Mouse (Mus musculus) large intestine, adult 2 months (tissue): ENCODE results near the gene Slc39a8. TPM values are rescaled to one million over a fixed set of nuclear protein-coding genes. Genes with fewer than 3 reads are reported as not detected.

Experiments used
- DNase-seq: peaks from one replicate; pipeline ENCODE4 v3.0.0-alpha.2; 2012; ENCODE audit warnings: low read depth, low spot score
- WGBS: fragments of 180-500 bp; shearing (Covaris S2); methylation state at CpG from one replicate; pipeline ENCODE4 v1.1.7; 2018; 5-methylcytosine and 5-hydroxymethylcytosine counted together
- polyA plus RNA-seq: library from polyadenylated mRNA; depleted of rRNA; stranded (reverse); fragments of >200 nt; gene quantifications from 2 replicates; pipeline ENCODE4 v1.2.3, GENCODE M21; 2012

The Slc39a8 gene
- polyA plus RNA-seq, 1 experiment, result 4.8 TPM

DNA sequence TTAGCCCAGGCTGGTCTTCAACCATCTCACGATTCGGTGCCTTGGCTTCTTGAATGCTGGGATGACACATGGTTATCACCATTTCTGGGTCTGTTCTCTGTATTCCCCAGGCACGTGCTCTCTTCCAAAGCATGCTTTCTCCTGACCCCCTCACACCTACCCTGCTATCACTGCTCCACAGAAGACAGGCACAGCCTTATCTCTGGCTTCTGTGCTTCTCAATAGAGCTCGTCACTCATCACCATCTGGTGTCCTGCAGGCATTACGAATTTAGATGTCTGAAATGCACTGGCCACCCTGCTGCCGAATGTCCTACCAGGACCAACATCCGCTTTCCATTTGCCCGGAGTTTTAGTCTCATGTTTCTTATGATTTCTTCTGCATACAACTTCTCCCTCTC, 18.6 kb downstream of the Slc39a8 start:
- DNase-seq, result no peak
- 94% methylated on average over 8 of the region's 8 CpGs for WGBS

DNA sequence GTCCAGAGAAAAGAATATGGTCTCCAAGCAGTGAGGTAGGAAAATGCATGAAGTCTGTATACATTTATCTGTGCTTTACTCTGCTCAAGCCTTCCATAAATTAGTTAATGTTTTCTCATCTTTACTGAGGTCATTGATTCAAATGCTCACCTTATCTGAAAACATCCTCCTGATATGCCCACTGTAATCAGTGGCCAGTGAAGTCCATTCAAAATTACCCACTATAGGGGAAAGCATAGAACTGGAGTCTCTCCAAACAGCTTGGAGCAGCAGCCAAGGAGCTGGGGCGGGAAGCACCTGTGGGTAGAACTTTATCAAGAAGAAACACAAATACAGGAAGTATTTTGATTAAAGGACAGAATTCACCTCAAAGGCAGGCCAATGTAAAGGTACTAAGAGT, 19.8 kb downstream of the Slc39a8 start:
- 31% methylated on average over 1 of the region's 1 CpGs for WGBS
- no peak for DNase-seq

DNA sequence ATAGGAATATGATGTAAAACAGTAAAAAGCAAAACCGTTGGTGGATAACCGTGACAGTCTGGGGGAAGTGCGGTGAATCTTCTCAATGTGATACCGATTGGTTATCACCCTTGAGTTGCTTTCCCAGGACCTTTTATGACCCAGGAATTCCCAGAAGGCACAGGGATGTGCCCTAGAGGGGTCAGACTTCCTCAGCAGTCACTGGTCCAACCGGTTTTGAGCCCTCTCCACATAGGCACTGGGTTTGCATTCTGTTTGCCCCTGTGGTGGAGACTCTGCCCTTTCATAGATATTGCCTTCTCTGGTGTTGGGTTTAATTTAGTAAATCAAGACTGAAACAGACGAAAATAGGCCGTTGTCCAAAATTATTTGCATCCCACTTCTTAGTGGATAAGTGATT, 20.8 kb downstream of the Slc39a8 start:
- no peak for DNase-seq

DNA sequence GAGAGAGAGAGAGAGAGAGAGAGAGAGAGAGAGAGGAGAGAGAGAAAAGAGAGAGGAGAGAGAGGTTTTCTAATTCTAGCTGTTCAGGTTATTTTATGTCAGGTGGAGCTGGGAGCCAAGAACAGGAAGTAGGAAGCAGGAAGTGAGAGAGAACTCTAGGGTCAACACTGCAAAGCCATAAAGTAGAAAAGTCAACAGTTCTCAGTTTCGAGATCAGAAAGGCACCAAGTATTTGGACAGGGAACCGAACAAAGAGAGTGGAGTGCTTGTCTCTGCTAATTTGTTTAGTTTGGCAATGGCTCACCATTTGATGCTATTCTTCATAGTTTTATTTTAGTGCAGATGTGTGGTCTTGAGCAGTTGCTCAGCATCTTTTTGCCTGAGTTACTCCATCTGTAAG, 26.5 kb downstream of the Slc39a8 start:
- peak; percentile 67 for DNase-seq
- 5% methylated on average over 2 of the region's 2 CpGs for WGBS

More for the DNA sequence above, 20.8 kb downstream of the Slc39a8 start:
- 32% methylated on average over 7 of the region's 7 CpGs for WGBS

DNA sequence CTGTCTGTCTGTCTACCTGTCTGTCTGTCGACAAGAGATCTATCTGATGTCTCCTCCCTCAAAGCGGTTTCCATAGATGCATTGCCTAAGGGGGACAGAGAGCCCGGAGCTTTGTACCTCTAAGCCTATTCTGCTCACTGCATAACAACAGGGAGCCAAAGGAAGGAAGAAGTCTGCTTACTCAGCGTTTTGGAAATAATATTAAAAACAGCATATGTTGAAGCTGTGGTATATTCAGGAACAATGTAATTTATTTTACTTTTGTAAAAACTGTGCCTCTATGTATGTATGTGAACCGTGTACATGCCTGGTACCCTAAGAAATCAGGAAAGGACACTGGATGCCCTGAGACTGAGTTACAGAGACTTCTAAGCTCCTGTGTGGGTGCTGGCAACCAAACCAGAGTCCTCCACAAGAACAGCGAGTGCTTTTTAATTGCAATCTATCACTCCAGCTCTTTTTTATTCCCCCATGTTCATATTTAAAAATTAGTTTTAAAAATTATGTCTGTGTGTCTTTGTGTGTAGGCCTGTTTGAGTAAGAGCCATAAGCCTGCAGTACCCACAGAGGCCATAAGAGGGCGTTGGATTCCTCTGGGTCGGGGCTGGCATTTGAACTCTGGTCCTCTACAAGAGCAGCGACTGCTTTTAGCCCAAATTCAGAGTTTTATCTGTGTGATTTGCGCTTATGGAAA, 28.7 kb downstream of the Slc39a8 start:
- no peak for DNase-seq
- 89% methylated on average over 10 of the region's 10 CpGs for WGBS

DNA sequence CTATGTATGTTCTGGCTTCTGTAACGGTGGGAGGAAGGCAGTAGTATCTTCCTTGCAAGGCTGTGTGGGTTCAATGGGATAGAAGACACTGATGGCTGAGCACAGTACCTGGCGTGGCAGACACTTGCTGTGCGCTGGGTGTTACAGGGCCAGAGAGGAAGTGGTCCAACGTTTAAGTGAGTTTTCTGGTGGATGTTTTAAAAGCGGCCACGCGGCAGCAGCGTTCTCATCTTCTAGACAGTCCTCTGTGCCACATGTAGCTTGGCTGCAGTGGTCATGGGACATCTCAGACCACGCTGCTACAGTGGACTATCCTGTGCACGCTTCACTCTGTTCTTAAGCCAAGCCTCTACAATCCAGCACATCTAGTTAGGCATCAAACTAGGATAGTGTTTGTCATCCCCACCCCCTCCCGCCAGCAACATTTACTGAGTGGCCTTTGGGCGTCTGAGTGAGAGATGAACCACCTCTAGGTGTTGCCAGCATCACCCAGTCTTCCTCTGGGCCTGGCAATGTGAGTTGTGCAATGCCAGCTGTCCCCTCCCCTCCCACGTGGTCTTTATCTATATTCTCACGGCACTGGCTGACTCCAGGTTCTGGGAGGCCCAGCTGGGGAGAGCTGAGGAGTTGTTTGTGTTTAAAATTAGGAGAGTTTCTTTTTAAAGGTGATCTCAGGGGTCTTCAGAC, 29.4 kb downstream of the Slc39a8 start:
- 73% methylated on average over 14 of the region's 14 CpGs for WGBS
- no peak for DNase-seq

DNA sequence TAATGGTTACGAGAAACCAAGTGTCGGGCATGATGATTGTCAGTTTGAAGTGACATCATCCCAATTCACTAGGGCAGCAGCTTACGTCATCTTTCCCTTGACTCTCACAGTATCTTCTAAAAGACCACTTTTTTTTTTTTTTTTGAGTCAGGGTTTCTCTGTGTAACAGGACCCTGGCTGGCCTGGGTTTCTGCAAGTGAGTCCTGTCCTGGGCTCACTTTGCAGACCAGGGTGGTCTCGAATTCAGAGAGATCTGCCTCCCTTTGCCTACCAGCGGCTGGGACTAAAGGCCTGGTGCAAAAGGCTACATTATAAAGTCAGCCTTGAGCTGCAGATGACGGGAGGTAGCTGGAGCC, 29.9 kb downstream of the Slc39a8 start:
- WGBS, result 91% methylated on average over 6 of the region's 6 CpGs
- DNase-seq, result no peak

DNA sequence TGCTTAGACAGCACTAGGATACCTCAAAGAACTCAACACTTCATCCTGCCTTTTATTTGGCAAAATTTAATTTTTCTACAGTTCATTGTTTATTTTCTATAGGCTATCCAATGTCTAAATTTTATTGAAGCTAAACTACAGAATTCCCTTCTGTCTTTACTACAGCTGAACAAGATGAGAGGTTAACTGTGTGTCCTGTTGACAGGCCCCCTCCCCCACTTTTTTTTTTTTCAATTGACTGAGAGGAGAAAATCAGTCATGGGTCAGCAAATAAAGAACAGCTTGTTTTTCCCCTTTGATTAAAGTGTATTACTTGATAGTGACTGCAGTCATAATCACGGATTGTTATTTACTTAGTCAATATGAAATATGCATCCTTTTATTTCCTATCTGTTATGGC, 31.2 kb downstream of the Slc39a8 start:
- 34% methylated on average over 1 of the region's 1 CpGs for WGBS
- DNase-seq, result no peak

DNA sequence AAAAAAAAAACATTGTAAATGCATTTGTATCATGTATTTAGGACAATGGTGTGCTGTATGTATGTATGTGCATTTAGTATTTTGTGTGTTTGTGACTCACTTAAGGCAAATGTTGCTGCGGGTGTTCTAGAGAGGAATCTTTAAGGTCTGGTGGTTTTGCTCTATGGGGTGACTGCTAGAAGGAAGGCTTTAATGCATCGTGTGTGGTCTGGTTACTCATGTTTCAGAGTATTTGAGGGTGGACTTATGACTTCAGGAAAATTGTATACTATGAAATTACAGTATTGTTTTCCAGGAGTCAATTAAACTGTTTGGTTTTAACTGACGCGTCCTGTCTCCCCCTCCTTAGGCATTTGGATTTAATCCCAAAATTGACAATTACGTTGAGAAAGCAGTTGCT, 32.1 kb downstream of the Slc39a8 start:
- 73% methylated on average over 5 of the region's 5 CpGs for whole genome bisulfite sequencing
- no peak for DNase-seq

DNA sequence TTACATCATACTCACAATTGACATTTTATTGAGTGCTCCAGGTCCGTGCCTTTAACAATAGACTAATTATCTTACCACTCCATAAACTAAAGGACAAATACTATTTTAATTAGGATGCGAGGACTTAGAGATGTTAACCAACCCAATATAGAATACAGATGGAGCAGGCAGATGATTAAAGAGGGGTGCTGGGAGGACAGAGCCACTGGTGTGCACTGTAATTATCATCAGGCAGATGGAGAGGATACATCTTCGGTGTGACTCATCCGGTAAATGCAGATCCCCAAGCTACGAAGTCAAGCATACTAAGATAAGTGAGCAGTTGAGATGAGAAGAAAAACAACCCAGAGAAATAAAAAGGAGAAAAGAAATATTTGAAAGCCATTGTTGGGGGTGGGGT, 34.4 kb downstream of the Slc39a8 start:
- no peak for DNase-seq
- WGBS, result 96% methylated on average over 5 of the region's 5 CpGs

DNA sequence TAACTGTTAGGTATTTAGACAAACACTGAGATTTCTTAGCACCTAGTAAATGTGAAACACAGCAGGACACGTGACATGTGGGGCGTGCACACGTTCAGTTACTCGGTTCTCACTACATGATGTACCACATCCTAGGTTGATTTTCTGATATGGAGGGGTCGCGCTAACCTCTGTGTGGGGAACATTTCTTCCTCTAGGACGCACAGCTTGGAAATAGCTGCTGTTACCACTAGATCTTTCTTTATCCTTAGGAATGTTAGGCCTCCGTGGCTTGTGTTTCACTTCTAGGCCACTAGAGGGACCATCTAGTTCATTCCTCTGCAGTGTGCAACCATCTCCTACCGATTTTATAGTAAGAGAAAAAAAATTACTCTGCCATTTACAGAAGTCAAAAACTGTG, 37.7 kb downstream of the Slc39a8 start:
- WGBS, result 53% methylated on average over 9 of the region's 9 CpGs
- no peak for DNase-seq

DNA sequence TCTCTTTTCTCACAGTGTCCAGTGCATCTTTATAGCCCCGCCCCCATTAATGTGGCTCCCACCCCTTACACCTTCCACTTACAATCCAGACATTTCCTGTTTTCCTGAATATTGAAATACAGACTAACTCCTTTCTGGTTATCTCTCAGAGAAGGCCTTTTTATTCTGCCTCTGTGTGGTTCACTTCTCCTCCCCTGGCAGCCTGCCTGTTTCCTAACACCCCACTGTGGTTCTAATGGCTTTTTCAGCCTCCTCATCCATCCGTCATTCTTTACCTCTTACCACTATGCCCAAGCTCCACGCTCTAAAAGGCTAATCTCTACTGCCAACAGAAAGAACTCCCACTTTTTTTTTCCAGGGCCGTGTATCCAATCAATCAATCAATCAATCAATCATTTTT, 44.0 kb downstream of the Slc39a8 start:
- no peak for DNase-seq
- 91% methylated on average over 4 of the region's 4 CpGs for WGBS

DNA sequence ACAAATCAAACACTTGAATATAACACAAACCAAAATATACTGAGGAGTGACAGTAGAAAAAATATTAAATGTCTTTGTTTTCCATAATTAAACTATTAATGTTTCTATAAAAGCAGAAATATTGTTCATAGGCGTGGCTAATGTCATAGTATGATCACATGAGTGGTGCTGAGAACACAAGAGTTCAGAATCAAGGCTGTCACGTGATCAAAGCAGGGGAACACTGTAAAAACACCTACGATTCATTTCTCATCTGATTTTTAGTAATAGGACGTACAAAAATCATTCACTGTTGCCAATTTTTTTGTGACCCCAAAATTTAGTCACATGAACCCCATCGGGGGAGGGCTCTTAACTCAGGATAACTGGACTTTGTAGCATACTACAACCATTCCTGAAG, 47.2 kb downstream of the Slc39a8 start:
- WGBS, result 91% methylated on average over 5 of the region's 5 CpGs
- no peak for DNase-seq

DNA sequence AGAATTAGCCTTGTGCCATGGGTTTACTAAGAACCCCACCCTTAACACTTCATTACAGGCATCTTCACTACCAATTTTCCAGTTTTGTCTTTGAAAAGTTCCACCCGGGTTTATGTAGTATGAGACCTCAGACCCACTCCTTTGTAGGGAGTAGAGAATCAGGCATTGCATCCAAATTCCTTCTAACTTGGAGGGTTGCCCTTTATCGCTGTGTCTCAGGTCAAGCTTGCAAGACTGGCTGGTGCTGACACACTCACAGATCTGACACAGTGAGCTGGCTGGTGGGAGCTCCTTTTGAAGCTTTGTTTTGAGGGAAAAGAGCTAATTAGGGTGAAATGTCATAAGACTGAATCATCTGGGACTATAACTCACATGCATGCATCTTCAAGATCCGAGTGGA, 48.5 kb downstream of the Slc39a8 start:
- 86% methylated on average over 3 of the region's 3 CpGs for WGBS
- no peak for DNase-seq

DNA sequence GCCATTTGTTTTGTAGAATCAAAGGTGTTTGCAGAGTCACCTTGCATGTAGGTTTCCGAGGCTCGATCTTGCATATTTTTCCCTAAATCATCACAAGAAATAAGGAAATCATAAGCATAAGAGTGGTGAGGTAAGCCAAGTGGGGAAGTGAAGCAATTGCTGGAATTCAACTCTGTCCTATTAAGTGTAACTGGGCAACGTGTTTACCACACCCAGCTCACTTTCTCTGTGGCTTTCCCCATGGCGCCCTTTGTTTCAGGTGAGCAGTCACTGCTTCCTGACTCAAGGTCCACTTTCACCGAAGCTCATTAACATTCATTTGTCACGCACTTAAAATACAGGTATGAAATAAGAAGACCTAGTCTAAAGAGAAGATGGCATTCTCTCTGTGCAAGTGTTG, 53.0 kb downstream of the Slc39a8 start:
- DNase-seq, result no peak
- WGBS, result 66% methylated on average over 6 of the region's 6 CpGs

DNA sequence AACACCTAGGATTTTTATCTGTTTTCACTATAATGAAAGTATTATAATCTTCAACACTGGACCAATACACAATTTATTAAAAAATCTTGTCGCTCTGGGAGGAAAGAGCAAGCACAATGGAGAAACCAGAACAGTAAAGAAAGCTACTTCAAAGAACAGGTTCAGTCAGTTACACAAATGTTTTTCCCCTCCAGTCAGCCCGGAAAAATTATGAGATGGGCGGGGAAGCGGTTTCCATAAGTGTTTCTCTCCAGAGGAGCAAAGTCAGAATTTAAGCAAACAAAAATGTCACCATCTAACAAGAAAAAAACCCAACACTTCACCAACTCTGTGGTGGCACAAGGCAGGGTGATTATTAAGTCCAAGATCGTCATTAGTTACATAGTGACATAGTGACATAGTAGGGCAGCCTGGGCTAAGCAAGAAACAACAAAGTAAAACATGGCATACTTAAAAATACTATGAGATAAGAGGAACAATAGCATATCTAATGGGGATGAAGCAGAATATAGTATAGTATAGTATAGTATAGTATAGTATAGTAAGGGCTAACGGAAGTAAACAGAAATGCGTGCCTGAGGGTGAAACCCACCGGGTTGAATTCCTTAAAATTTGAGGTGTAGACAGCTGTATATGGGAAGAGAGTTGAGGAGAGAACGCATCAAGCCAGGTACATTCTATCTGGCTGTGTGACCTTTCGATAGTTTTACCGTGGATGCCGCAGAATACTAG, 61.0 kb downstream of the Slc39a8 start:
- no peak for DNase-seq
- 64% methylated on average over 12 of the region's 12 CpGs for WGBS

DNA sequence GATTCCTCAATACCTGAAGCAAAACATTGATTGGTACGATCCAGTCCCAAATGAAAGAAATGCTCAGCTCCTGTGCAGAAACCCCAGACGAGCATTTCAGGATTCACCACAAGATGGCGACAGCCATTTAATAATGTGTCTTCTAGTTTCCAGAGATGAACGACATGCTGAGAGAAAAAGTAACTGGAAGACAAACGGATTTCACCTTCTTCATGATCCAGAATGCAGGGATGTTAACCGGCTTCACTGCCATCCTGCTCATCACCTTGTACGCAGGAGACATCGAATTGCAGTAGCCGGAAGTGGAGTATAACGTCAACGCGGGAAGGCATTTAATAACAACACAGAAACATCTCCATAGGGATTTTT, 61.6 kb downstream of the Slc39a8 start:
- peak; percentile 18 for DNase-seq
- WGBS, result 42% methylated on average over 12 of the region's 12 CpGs

DNA sequence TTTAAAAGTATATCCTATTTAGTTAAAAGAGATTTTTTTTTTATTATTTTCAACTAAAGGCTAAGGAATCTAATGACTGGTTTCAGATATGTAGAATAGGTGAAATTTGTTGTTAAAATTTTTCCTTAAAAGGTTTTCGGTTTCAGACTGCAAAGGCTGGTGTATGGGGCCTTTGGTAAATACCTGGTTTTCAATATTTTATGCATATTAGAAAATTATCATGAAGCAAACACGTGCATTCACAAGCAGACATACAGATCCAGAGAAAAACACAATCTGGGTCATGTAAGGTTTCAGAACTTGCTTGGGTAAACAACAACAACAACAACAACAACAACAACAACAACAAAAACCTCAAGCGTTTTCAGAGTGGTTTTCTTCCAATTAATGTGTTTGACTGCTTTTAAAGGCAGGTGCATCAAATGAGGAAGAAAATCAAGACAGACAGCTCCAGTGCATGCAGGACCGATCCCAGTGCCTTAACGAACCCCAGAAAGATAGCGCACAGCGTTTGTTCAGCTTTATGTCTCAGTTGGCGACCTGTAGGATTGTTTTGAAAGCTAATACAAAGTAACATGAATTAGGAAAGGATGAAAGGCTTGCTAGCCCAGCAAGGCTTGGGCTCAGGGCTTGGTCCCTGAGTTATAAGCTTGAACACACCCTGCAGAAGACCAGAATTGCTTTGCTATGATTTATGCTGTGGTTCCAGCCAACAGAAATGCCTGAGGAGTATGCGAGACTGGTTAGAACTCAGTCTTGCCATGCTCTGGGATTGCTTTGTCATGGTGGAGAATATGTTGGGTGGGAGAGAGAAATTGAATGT, 62.2 kb downstream of the Slc39a8 start:
- 83% methylated on average over 9 of the region's 9 CpGs for WGBS
- no peak for DNase-seq

DNA sequence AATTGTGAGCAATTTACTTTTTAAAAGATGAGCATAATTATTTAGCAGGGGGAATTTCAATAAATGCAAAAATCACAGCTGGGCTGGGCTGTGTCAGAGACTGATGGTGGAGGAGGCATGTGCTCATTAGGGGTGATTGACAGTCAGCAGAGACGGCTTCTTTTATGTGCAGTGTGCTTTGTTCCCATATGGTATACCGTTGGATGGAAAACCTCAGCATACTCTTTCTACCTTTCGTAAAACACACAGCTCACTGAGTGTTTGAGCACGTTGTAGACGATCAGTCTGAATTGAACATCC, 62.7 kb downstream of the Slc39a8 start:
- 92% methylated on average over 5 of the region's 5 CpGs for WGBS
- no peak for DNase-seq

DNA sequence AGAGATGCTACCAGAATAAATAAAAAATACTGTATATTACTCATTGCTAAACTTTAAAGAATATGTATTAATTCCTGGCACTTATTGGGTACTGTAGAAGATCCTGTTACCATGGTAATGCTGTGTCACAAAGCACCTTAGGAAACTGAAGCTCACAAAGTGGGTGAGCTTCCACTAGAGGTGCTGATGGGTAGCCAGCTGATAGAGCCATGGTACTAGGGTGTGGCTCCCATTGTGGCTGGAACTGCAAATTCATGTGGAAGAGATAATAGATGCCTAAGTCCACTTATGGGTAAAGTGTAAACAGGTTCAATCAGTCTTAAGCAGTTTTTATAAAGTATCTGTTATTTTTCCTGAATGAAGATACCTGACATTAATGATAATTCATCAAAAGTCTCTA, 64.3 kb downstream of the Slc39a8 start:
- DNase-seq, result no peak

DNA sequence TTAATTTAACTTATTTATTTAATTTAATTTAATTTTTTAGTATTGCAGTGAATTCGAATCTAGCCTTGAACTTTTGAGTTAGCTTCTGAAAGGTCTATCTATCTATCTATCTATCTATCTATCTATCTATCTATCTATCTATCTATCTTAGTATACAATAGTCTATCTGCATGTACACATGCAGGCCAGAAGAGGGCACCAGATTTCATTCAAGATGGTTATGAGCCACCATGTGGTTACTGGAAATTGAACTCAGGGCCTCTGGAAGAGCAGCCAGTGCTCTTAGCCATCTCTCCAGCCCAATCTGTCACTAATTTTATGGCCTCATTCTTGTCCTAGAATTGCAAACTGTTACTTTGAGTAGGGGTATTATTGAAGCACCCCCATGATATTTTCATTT, 78.3 kb downstream of the Slc39a8 start:
- DNase-seq, result no peak
- WGBS, result 93% methylated on average over 1 of the region's 1 CpGs
